Mouse (Mus musculus) heart, postnatal 0 days (tissue): ENCODE data around the gene Sun2.

Source experiments
- CTCF ChIP-seq: IDR thresholded peaks from 2 replicates; pipeline ENCODE4 v1.5.1; 2016; ENCODE audit warnings: antibody characterized with exemption, control low read depth, low read depth
- EP300 ChIP-seq: IDR thresholded peaks from 2 replicates; pipeline ENCODE4 v1.6.1; 2016; ENCODE audit warnings: antibody characterized with exemption, low read depth

GRCm38 (mm10) chr15:79728311-79728710 lies 14.0 kb downstream of the Sun2 start:
- no peak for TF ChIP-seq CTCF
- no peak for TF ChIP-seq EP300
